Mouse (Mus musculus) E14TG2a.4 (cell line): Measurements from ENCODE around the gene Slc22a22.

Source experiments
- H3K27me3 ChIP-seq: 2 replicates; pipeline ENCODE4 v1.6.1; 2014; ENCODE audit warnings: low read length, control low read depth; ENCODE audit not compliant: insufficient read depth
- H3K36me3 ChIP-seq: 2 replicates; pipeline ENCODE4 v1.6.1; 2014; ENCODE audit warnings: low read length, control low read depth; ENCODE audit not compliant: insufficient read depth
- H3K4me1 ChIP-seq: replicated peaks from 2 replicates; pipeline ENCODE4 v1.6.1; 2014; ENCODE audit warnings: low read depth, low read length, control low read depth
- H3K4me3 ChIP-seq: replicated peaks from 2 replicates; pipeline ENCODE4 v1.5.1; 2014; ENCODE audit warnings: mild to moderate bottlenecking, low read length
- H3K9me3 ChIP-seq: 2 replicates; pipeline ENCODE4 v1.6.1; 2014; ENCODE audit warnings: low read length, control low read depth
- CTCF ChIP-seq: conservative IDR thresholded peaks from 2 replicates; pipeline ENCODE4 v1.5.1; 2014; ENCODE audit warnings: low read length
- NANOG ChIP-seq: IDR thresholded peaks from 2 replicates; pipeline ENCODE4 v1.6.1; 2014; ENCODE audit warnings: borderline replicate concordance, low read length, mixed read lengths
- POU5F1 ChIP-seq: IDR thresholded peaks from 2 replicates; pipeline ENCODE4 v1.6.1; 2014; ENCODE audit warnings: low read length, borderline replicate concordance

Gene Slc22a22

DNA sequence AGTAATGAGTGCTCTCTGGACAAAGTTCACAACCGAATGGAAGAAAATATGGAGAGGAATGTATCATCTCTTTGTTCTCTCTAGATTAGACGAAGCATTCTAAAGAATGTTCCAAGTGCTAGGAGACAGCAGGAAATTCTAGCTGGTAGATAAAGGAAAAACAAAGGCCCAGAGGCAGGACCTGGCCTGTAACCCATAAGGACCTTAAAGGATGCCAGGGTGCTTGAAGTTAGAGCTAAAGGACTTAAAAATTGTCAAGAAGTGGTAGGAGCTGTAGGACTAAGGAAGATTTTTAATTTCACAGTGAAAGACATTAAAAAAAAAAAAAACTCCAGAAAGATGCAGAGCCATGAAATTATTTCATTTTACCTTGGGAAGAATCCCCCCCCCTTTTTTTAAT, at the start of gene Slc22a22:
TSS of gene Slc22a22 (minus strand) at position 101 of the 400 bp plus-strand sequence.
- H3K4me3 ChIP-seq, result no peak within 1 kb of the TSS
- H3K27me3 ChIP-seq, result no peaks in the 10 kb centered on the region
- no peak for TF ChIP-seq POU5F1
- TF ChIP-seq NANOG, result no peak
- no peak for TF ChIP-seq CTCF
- no peaks in the 10 kb centered on the region for H3K4me1 ChIP-seq
- H3K9me3 ChIP-seq, result no peaks in the 10 kb centered on the region
- H3K36me3 ChIP-seq, result no peaks in the 10 kb centered on the region

DNA sequence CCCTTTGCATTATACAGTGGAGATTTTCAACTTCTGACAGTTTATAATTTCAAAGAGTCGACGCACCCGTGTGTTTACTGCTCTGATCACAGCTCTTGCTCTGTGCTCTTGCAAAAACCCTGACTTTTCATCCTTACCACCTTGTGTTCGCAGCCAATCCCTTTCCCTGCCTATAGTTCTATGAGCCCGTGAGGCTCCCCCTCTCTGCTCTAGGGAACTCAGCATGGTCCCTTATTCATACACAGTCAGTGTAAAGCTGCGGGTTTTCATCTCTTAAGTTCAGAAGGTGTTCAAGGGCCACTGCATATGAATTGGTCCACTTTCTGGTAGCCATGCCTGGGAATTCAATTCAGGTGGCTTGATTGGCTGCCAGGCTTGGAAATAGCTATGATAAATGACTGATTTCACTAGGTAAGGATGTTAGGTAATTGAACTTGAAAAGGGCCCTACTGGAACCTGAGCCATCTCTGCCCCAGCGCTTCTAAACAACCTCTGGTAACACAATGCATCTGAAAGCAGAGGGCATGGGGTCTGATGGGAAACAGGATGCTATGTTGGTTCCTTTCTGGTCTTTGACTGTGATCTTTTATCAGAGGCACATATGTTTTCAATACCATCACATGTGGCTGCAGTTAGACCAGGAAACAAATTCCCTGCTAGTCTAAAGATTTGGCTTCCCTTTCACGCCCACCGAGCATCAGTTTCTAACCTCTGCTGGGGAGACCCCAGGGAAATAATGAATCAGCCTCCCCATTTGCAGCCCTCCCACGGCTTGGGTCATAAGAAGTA, 46.3 kb upstream of the Slc22a22 start:
- Histone ChIP-seq H3K4me1 (no peaks in the 10 kb centered on the region), H3K36me3 (no peaks in the 10 kb centered on the region)

DNA sequence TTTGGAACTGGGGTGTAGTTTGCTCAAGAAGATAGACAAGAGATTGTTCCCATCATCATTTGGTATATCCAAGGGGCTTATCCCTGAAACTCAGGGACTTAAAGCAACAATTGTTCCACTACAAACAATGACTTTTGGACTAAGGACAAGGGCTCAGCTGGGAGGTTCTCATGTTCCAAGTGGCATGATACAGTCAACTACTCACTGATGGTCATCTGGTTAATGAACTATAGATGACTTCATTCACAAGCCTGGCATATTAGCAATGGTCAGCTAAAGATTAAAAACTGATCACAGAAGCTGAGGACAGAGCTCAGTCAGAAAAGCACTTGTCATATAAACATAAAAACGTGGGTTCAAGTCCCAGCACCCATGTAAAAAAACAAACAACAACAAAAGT, 44.7 kb upstream of the Slc22a22 start:
- H3K36me3 ChIP-seq, result no peaks in the 10 kb centered on the region
- H3K9me3 ChIP-seq, result no peaks in the 10 kb centered on the region
- TF ChIP-seq CTCF, result no peak
- no peak for TF ChIP-seq POU5F1
- TF ChIP-seq NANOG, result no peak
- H3K4me3 ChIP-seq, result no peak overlapping the region
- no peaks in the 10 kb centered on the region for H3K27me3 ChIP-seq
- no peaks in the 10 kb centered on the region for H3K4me1 ChIP-seq

More for the DNA sequence above, 46.3 kb upstream of the Slc22a22 start:
- H3K9me3 ChIP-seq, result no peaks in the 10 kb centered on the region
- TF ChIP-seq CTCF (no peak), NANOG (no peak), POU5F1 (no peak)
- no peaks in the 10 kb centered on the region for H3K27me3 ChIP-seq
- H3K4me3 ChIP-seq, result no peak overlapping the region

DNA sequence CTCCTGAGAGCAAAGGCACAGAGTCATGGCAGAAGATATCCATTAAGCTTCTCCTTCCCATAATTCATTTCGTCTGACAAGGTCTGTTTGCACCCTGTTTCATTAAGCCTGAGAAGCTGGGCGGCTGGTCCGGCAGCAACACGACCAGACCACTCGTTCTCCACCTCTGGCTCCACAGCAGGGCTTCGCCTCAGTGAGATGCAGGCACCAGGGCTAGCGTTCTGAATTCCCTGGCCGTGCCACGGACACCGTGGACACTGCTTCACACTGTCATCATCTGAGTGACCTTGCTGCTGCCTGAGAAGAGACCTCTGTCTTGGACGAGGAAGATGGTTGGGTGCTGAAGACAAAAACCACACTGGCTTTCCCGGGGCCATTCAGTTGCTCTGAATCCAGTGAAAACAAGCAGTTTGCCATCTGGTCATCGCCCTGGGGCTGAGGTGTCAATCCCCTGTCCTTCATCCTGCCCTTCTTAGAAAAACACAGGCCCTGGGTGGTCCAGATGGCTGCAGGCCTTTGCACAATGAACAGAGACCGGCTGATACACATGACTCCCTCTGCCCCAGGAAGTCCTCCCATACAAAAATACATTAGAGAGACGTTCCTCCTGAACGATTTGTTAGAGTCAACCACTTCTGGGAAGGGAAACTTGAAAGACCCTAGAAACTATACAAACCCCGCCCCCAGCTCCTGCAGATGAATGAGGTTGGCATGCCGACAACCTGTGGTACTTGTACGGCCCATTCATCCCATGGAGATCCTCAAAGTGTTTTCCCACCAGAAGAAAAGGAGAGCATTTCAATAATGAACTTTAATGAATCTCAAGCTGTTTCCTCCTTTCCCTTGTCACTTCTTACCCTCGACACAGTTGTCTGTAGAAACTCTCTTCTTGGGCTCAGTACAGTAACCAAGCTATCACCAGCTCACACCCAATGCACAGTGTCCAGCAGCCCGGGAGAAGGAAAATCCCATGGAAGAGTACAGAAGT, 32.1 kb upstream of the Slc22a22 start:
- H3K4me1 ChIP-seq, result peaks cover 18% of the 10 kb centered on the region
- 0 out of 2 replicates have a peak overlapping the region, but pooled peaks have one; percentile 13 for H3K4me3 ChIP-seq
- H3K36me3 ChIP-seq, result no peaks in the 10 kb centered on the region
- TF ChIP-seq CTCF (no peak), POU5F1 (no peak), NANOG (peak; percentile 91)
- no peaks in the 10 kb centered on the region for H3K27me3 ChIP-seq
- H3K9me3 ChIP-seq, result no peaks in the 10 kb centered on the region

DNA sequence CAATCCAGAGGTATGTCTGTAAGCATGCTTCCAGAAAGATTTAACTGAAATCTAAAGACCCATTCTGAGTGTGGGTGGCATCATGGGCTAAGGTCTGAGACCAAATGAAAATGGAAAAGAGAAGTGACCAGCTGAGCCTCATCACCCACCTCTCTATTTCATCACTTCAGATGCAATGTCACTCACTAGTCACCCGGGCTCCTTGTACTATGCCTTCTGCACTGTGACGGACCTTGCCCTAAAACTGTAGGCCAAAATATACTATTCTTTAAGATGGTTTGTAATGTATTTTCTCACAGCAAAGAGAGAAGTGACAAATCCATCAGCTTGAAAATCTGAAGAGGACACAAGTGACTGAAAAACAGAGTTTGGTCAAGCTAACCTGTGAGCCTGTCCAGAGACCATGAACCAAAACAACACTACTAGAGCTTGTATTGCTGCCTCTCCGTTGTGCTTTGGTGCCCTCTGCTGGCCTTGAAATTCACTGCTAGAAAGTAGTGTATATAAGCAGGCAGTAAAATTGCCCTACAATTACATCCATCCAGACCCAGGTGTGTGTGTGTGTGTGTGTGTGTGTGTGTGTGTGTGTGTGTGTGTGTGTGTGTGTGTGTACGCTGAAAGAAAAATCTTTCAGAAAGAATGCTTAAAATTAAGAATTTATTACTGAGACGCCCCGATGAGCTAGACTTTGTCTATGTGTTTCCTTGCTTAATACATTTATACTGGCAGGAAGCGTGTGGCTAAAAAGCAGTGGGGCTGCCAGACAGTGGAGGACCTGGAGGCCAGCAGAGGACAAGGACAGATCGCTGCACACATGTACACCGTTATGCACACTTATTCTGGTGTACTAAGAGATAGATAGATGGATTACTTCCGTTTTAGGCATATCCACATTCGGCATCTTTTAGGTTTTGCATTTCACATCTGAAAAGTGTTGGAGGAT, 31.1 kb upstream of the Slc22a22 start:
- H3K4me1 ChIP-seq, result peaks cover 18% of the 10 kb centered on the region
- 0 out of 2 replicates have a peak overlapping the region, but pooled peaks have one; percentile 13 for H3K4me3 ChIP-seq
- no peaks in the 10 kb centered on the region for H3K9me3 ChIP-seq
- no peak for TF ChIP-seq NANOG
- peak; percentile 60 for TF ChIP-seq CTCF
- H3K27me3 ChIP-seq, result no peaks in the 10 kb centered on the region
- no peaks in the 10 kb centered on the region for H3K36me3 ChIP-seq

DNA sequence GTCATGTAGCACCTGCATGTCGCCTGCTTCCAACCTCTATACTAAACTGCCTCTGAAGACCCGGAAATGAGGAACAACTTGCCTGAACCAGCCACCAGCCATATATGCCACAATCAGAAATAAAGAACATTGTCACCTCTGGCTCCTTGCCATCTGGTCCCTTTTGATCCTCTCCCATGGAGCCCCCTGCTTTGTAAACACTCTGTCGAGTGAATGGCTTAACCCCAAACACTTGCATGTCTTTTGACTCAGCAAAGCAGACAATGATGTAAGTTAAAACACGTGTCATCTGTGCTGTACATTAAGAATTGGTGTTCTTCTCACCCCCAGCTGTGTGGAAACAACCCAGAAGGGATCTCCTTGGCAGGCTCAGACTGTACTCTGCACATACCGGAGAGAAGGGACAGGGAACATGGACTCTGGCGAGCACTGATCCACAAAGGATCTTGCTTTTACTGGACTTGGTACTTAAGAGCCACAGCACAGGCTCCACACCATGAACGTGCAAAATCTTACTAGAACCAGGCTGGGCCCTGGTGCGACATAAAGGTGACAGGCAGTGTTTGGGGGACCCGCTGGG, 26.8 kb upstream of the Slc22a22 start:
- Histone ChIP-seq H3K27me3 (no peaks in the 10 kb centered on the region), H3K9me3 (no peaks in the 10 kb centered on the region), H3K4me3 (no peak overlapping the region), H3K36me3 (no peaks in the 10 kb centered on the region), H3K4me1 (peaks cover 5% of the 10 kb centered on the region)
- TF ChIP-seq NANOG (no peak), CTCF (no peak), POU5F1 (no peak)

DNA sequence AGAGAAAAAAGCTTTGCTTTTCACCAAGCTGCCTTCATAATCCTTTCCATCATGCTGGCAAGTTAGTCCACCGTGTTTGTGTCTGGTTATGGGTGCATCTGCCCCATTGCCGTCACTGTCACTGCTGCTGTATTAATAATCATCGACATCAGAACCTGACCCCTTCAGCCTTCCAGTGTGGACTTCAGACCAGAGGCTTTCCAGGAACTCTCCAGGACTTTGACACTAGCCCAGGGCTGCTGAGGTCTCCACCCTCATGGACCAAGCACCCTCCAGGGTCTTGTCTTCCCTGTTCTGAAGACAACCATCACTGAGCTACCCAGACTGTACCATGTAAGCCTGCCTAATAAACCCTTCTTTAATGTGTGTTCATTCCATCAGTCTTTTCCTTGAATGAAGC, 26.2 kb upstream of the Slc22a22 start:
- Histone ChIP-seq H3K27me3 (no peaks in the 10 kb centered on the region), H3K36me3 (no peaks in the 10 kb centered on the region), H3K9me3 (no peaks in the 10 kb centered on the region), H3K4me3 (no peak overlapping the region), H3K4me1 (no peaks in the 10 kb centered on the region)
- TF ChIP-seq CTCF (no peak), POU5F1 (no peak), NANOG (no peak)
